Mouse (Mus musculus): ENCODE measurements at regions not wholly inside any gene's neighbourhood (a gene's known extent, or its start where the extent isn't known, plus 50 kb on each side); places are given as distances from the start of the nearest gene placed in this dataset.

- no peak for DNase-seq (ENCODE audit: low read depth, low spot score)
Observed at GRCm38 (mm10) chr7:79543231-79544071, 74.0 kb downstream of the Rhcg start.

GRCm38 (mm10) chr7:79542379-79543015 is 75.0 kb downstream of the Rhcg start:
- no peak for DNase-seq (ENCODE audit: low read depth, low spot score)

GRCm38 (mm10) chr7:79540246-79540645 is 74.1 kb upstream of the Polg start:
- DNase-seq (ENCODE audit: low read depth, low spot score) = no peak

GRCm38 (mm10) chr7:79539426-79539825 is 73.3 kb upstream of the Polg start:
- DNase-seq (ENCODE audit: low read depth, low spot score) = no peak

GRCm38 (mm10) chr7:79536157-79536641 is 70.0 kb upstream of the Polg start:
- DNase-seq (ENCODE audit: low read depth, low spot score) = peak; percentile 26

GRCm38 (mm10) chr7:79535251-79536111 is 69.3 kb upstream of the Polg start:
- DNase-seq (ENCODE audit: low read depth, low spot score) = peak; percentile 8

- no peak for DNase-seq (ENCODE audit: low read depth, low spot score)
Observed at GRCm38 (mm10) chr7:79534819-79535218, 68.7 kb upstream of the Polg start.

- DNase-seq (ENCODE audit: low read depth, low spot score) = no peak
Observed at GRCm38 (mm10) chr7:79534381-79534780, 68.2 kb upstream of the Polg start.

GRCm38 (mm10) chr7:79532626-79533140 is 66.5 kb upstream of the Polg start:
- no peak for DNase-seq (ENCODE audit: low read depth, low spot score)

- DNase-seq (ENCODE audit: low read depth, low spot score) = no peak
Observed at GRCm38 (mm10) chr7:79531551-79532356, 65.6 kb upstream of the Polg start.

GRCm38 (mm10) chr7:79531142-79531541 is 65.0 kb upstream of the Polg start:
- DNase-seq (ENCODE audit: low read depth, low spot score) = no peak

GRCm38 (mm10) chr7:79529480-79529879 is 63.3 kb upstream of the Polg start:
- DNase-seq (ENCODE audit: low read depth, low spot score) = no peak

- no peak for DNase-seq (ENCODE audit: low read depth, low spot score)
Observed at GRCm38 (mm10) chr7:79527984-79528383, 61.8 kb upstream of the Polg start.

- no peak for DNase-seq (ENCODE audit: low read depth, low spot score)
Observed at GRCm38 (mm10) chr7:79525690-79526630, 59.8 kb upstream of the Polg start.

GRCm38 (mm10) chr7:79524921-79525320 is 58.8 kb upstream of the Polg start:
- DNase-seq (ENCODE audit: low read depth, low spot score) = no peak

GRCm38 (mm10) chr7:79523696-79524095 is 57.5 kb upstream of the Polg start:
- no peak for DNase-seq (ENCODE audit: low read depth, low spot score)

GRCm38 (mm10) chr7:79522046-79522445 is 55.9 kb upstream of the Polg start:
- DNase-seq (ENCODE audit: low read depth, low spot score) = no peak

GRCm38 (mm10) chr7:79521259-79521658 is 55.1 kb upstream of the Polg start:
- DNase-seq (ENCODE audit: low read depth, low spot score) = no peak

- DNase-seq (ENCODE audit: low read depth, low spot score) = no peak
Observed at GRCm38 (mm10) chr7:79520222-79520710, 54.1 kb upstream of the Polg start.

GRCm38 (mm10) chr7:79518928-79519327 is 52.8 kb upstream of the Polg start:
- DNase-seq (ENCODE audit: low read depth, low spot score) = no peak
